Comparison of ENCODE assay signal across 9 mouse cellular contexts in the genomic region with DNA sequence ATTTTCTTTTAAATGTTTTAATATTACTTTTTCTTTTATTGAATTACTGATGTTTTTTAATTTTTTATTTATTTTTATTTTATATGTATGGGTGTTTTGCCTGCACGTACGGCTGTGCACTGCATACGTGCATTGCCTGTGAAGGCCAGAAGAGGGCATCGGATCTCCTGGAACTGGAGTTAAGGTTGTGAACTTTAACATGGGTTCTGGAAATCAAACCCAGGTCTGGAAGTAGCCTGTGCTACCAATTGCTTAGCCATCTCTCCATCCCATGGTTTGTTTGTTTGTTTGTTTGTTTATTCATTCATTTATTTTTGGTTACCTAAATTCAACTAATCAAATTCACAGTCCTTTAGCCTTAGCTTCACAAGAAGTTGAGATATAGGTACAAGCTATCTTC. TPM values are rescaled to one million over a fixed set of nuclear protein-coding genes. Genes with fewer than 3 reads are reported as not detected.
DNase-seq lines count a peak whose midpoint lies in the region; ATAC-seq lines count a peak whose summit lies in the region.
"Had no signal": no experiment of that assay in that cellular context is flagged by ENCODE, and none has a peak within 500 bp of the region (broad histone marks: within the 10 kb centered on the region; RNA-seq: fewer than 3 reads in every experiment).

No protein-coding gene starts in this region.

- WGBS in kidney, embryonic 15.5 days = 60% methylated on average over 4 of the region's 4 CpGs
- 37% methylated on average over 4 of the region's 4 CpGs for WGBS in neural tube, embryonic 12.5 days

- H3K4me2 ChIP-seq in kidney, embryonic 15.5 days = no peak overlapping the region
- H3K4me2 ChIP-seq in neural tube, embryonic 12.5 days (replicated peaks) = no peak overlapping the region

- no peak for ATAC-seq in kidney, embryonic 15.5 days (replicated peaks; ENCODE audit: low FRiP score)
- peak; percentile 51; the same call in 1 of the 2 replicates for ATAC-seq in common myeloid progenitor, adult 5-6 weeks (replicated peaks; ENCODE audit: low read depth, poor library complexity, severe bottlenecking)
- 0 out of 2 replicates have a peak, but pooled peaks have one; percentile 29 for ATAC-seq in neural tube, embryonic 12.5 days (ENCODE audit: low FRiP score, low read depth)

- no peaks in the 10 kb centered on the region for H3K27me3 ChIP-seq in kidney, embryonic 15.5 days
- H3K27me3 ChIP-seq in neural tube, embryonic 12.5 days (replicated peaks) = no peaks in the 10 kb centered on the region
- H3K27me3 ChIP-seq: embryonic facial prominence, embryonic 13.5 days had no signal

- peaks cover 8% of the 10 kb centered on the region; the same call in 1 of the 2 replicates for H3K36me3 ChIP-seq in kidney, embryonic 15.5 days
- no peaks in the 10 kb centered on the region for H3K36me3 ChIP-seq in neural tube, embryonic 12.5 days
- H3K36me3 ChIP-seq: embryonic facial prominence, embryonic 13.5 days had no signal

- no peak overlapping the region for H3K27ac ChIP-seq in kidney, embryonic 15.5 days
- H3K27ac ChIP-seq in neural tube, embryonic 12.5 days = no peak overlapping the region
- H3K27ac ChIP-seq: embryonic facial prominence, embryonic 13.5 days had no signal

- no peak overlapping the region for H3K9ac ChIP-seq in kidney, embryonic 15.5 days
- H3K9ac ChIP-seq in neural tube, embryonic 12.5 days = no peak overlapping the region
- H3K9ac ChIP-seq: embryonic facial prominence, embryonic 13.5 days had no signal

- H3K9me3 ChIP-seq in kidney, embryonic 15.5 days (replicated peaks) = no peaks in the 10 kb centered on the region
- no peaks in the 10 kb centered on the region for H3K9me3 ChIP-seq in neural tube, embryonic 12.5 days
- H3K9me3 ChIP-seq: embryonic facial prominence, embryonic 13.5 days had no signal

- H3K4me3 ChIP-seq in kidney, embryonic 15.5 days (replicated peaks) = no peak overlapping the region
- no peak overlapping the region for H3K4me3 ChIP-seq in neural tube, embryonic 12.5 days

- peak; percentile 34 for DNase-seq in kidney, adult 18-20 months
- peak; percentile 63 for DNase-seq in ES-CJ7 (ENCODE audit: low read depth, low spot score)
- peak; percentile 55 to 69 for DNase-seq in kidney, postnatal 4 days
- DNase-seq in left cerebral cortex, adult 9 months (ENCODE audit: low spot score in 2 of 2) = no peak
- no peak for DNase-seq in right cerebral cortex, adult 18-20 months

- peaks cover 11% of the 10 kb centered on the region for H3K4me1 ChIP-seq in kidney, embryonic 15.5 days
- no peaks in the 10 kb centered on the region for H3K4me1 ChIP-seq in neural tube, embryonic 12.5 days

RNA-seq across cellular contexts. Expression of gene Acer2, which starts 10.7 kb away (rescaled TPM):
- polyA plus RNA-seq in kidney, embryonic 15.5 days (2015; fragmentation: Nextera tagmentation; extraction: Ambion mirVana) = 37.3 and 37.9 TPM in 2 replicates
- 0.78 and 1.8 TPM in 2 replicates for total RNA-seq in common myeloid progenitor, adult 5-6 weeks (2017)
- 13.0 and 14.0 TPM in 2 replicates for polyA plus RNA-seq in neural tube, embryonic 12.5 days (2016; fragmentation: Nextera tagmentation; extraction: Ambion mirVana)

RNA-seq across cellular contexts. Expression of gene Rps6, which starts 27.7 kb away (rescaled TPM):
- 768 and 806 TPM in 2 replicates for polyA plus RNA-seq in kidney, embryonic 15.5 days (2015; fragmentation: Nextera tagmentation; extraction: Ambion mirVana)
- 1,695 and 1,764 TPM in 2 replicates for total RNA-seq in common myeloid progenitor, adult 5-6 weeks (2017)
- polyA plus RNA-seq in neural tube, embryonic 12.5 days (2016; fragmentation: Nextera tagmentation; extraction: Ambion mirVana) = 495 and 518 TPM in 2 replicates

Comparison
In these comparisons a context has a peak if more than half of its experiments do, and no peak if none do; other contexts are left out.
1. DNase-seq: peak in kidney, adult 18-20 months (single experiment), ES-CJ7 (single experiment) and kidney, postnatal 4 days (2 of 2); none in left cerebral cortex, adult 9 months (0 of 2) and right cerebral cortex, adult 18-20 months (single experiment).